Mouse (Mus musculus): ENCODE measurements around the gene Nfatc2. TPM values are rescaled to one million over a fixed set of nuclear protein-coding genes. Genes with fewer than 3 reads are reported as not detected.

Nfatc2 gene
- polyA plus RNA-seq, 1 experiment from 2014 or later, result 0.42 TPM

DNA sequence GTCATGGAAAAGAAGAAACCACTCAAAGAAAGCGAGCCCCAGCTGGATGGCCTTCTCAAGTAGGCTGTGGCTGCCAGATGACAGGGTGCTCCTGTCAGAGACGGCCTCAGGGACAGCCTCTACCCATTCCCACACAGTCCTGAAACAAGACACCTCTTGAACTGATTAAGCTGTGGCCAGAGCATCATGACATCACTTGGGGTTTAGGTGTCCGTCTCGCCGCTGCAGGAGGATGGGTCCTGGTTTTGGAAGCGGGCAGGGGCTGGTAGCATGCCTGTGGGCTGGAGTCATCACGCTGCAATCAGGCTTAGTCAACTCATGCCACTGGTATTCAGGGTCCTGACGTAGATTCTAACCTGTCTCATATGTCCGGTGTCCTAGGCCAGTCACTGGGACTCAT lies 142.9 kb downstream of the Nfatc2 start:
- 85% methylated on average over 9 of the region's 9 CpGs for WGBS
- Histone ChIP-seq H3K4me1 (replicated peaks) (peaks cover 28% of the 10 kb centered on the region), H3K4me3 (no peak overlapping the region), H3K27ac (no peak overlapping the region), H3K9me3 (no peaks in the 10 kb centered on the region), H3K27me3 (ENCODE audit: insufficient read depth, poor library complexity, severe bottlenecking) (no peaks in the 10 kb centered on the region), H3K36me3 (no peaks in the 10 kb centered on the region)
- DNase-seq (ENCODE audit: low spot score), result no peak

DNA sequence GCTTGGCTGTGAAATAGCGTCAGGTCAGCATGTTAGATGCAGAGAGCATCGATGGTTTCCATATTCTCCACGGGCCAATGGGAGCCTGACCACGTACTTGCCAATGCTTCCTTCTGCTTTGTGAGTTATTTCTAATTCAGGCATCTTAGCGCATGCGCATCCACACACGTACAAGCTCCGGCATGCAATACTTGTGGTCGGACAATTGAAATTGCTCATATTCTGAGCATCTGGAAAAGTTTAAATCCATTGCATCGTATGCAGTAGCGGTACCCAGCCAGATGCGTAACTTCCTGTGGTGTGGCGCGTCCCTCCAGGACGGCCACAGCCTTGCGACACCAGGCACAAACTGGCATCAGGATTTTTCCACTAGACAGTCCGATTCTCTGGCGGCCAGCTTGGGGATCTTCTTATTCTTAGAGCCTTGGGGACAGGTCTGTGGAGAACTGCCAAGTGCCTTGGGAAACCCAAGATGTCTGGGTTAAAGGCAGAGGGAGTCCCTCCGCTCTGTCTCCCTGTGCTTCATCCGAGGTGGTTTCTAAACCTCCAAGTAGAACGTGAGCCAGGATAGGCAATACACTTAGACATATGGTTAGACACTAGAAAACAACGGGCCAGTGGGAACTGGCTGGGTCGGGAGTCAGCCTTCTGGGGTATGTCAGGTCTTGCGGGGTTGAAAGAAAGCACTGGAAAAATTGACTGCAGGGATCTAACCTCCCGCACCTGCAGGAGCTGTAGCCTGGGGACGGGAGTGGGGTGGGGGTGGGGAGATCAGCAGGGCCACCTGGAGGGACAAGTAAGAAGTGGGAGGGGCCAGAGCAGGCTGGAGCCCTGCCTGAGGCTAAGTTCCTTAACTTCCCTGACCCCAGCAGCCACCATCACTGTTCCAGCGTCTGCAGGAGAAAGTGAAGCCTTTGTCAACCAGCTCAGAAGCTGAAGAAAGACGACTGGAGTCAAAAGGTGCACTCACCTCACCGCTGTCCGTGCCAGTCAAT lies 149.4 kb downstream of the Nfatc2 start:
- H3K4me1 ChIP-seq (replicated peaks), result peaks cover 19% of the 10 kb centered on the region
- no peak for DNase-seq (ENCODE audit: low spot score)
- WGBS, result 61% methylated on average over 30 of the region's 30 CpGs
- H3K9me3 ChIP-seq, result no peaks in the 10 kb centered on the region
- no peak overlapping the region for H3K27ac ChIP-seq
- H3K27me3 ChIP-seq (ENCODE audit: insufficient read depth, poor library complexity, severe bottlenecking), result no peaks in the 10 kb centered on the region
- no peak overlapping the region for H3K4me3 ChIP-seq
- no peaks in the 10 kb centered on the region for H3K36me3 ChIP-seq

DNA sequence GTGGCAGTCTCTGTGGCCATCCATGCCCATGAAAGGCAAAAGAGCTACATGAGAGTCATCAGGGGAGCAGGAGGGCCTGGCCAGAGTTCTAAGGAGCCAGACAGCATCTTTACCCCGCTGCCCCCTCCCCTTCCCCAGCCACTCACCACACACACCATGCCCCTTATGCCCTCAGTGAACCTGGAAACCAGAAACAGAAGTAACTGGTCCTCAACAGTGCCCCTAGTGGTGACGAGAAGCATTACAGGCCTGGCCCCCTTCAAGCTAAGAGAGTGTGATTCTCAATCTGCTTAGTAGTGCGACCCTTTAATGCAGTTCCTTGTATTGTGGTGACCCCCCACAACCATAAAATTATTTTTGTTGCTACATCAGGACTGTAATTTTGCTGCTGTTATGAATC lies 150.5 kb downstream of the Nfatc2 start:
- peak; percentile 69 for DNase-seq (ENCODE audit: low spot score)
- H3K36me3 ChIP-seq, result no peaks in the 10 kb centered on the region
- H3K9me3 ChIP-seq, result no peaks in the 10 kb centered on the region
- H3K27me3 ChIP-seq (ENCODE audit: insufficient read depth, poor library complexity, severe bottlenecking), result no peaks in the 10 kb centered on the region
- H3K27ac ChIP-seq, result no peak overlapping the region
- 19% methylated on average over 3 of the region's 3 CpGs for WGBS
- no peak overlapping the region for H3K4me3 ChIP-seq
- H3K4me1 ChIP-seq (replicated peaks), result peaks cover 19% of the 10 kb centered on the region

DNA sequence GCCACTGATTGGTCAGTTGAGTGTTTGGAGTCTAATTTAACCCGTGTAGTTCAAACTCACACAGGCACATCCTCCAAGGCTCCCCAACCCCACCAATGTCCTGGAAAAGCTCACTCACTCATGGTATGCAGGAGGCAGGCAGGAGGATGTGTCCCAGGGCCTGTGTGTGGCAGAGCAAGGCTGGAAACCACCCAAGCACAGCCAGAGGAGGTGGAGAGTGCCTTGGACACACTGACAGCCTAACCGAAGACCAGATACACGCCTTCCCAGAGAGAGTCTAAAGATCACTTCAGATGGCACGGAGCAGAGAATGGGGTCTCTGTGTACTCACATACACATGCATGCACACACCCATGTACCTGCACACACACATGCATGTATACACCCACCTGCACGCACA lies 153.4 kb downstream of the Nfatc2 start:
- no peaks in the 10 kb centered on the region for H3K27me3 ChIP-seq (ENCODE audit: insufficient read depth, poor library complexity, severe bottlenecking)
- H3K36me3 ChIP-seq, result no peaks in the 10 kb centered on the region
- WGBS, result 64% methylated on average over 5 of the region's 5 CpGs
- no peak overlapping the region for H3K4me3 ChIP-seq
- H3K4me1 ChIP-seq (replicated peaks), result peaks cover 24% of the 10 kb centered on the region
- H3K9me3 ChIP-seq, result no peaks in the 10 kb centered on the region
- no peak for DNase-seq (ENCODE audit: low spot score)
- H3K27ac ChIP-seq, result no peak overlapping the region

DNA sequence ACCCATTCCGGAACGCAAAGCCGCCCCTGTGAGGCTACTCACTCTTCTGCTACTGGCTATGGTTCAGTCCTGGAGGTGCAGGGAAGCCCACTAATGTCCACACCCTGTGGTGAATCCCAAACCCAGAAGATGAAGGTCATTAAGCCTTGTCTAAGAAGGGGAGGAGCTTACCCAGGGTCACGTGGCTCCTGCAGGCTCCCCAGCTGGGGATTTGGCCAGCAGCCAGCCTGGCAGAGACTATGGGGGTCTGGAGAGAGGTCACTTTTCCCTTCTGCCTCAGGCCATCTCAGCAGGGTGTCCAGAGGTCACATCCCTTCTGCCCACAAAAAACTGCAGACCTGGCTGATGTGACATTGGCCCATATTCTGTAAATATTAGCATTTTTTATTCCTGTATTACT lies 153.9 kb downstream of the Nfatc2 start:
- H3K36me3 ChIP-seq, result no peaks in the 10 kb centered on the region
- 30% methylated on average over 4 of the region's 4 CpGs for WGBS
- no peaks in the 10 kb centered on the region for H3K9me3 ChIP-seq
- peak; percentile 51 for DNase-seq (ENCODE audit: low spot score)
- H3K4me1 ChIP-seq (replicated peaks), result peaks cover 24% of the 10 kb centered on the region
- no peak overlapping the region for H3K4me3 ChIP-seq
- H3K27me3 ChIP-seq (ENCODE audit: insufficient read depth, poor library complexity, severe bottlenecking), result no peaks in the 10 kb centered on the region
- H3K27ac ChIP-seq, result no peak overlapping the region

DNA sequence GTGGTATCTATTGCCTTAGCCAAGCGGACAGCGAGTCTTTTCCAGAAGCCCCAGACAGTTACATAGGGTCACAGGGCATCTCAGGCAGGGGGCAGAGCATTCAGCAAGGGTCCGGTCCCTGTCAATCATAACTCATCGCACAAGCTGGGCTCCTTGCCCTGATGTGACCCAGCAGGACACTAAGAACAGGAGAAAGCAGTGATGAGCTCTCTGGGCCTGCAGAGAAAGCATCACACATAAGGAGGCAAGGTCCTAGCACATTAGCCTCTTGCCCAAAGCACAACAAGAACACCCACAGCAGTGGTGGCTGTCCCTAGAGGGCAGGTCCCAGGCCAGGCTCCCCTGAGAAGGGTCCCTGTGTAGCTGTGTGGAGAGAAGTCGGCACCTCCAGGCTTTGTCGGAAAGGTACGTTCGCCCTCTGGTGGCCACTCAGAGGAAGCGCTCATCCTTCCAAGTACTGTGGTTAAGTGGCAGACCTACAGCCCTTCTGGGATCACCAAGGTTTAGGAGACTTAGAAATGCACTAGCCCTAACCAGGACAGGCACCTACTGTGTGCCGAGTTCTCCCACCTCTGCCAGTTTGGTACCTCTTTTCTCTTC lies 156.1 kb downstream of the Nfatc2 start:
- Histone ChIP-seq H3K27me3 (ENCODE audit: insufficient read depth, poor library complexity, severe bottlenecking) (no peaks in the 10 kb centered on the region), H3K4me3 (no peak overlapping the region), H3K27ac (no peak overlapping the region), H3K4me1 (replicated peaks) (peaks cover 21% of the 10 kb centered on the region), H3K36me3 (no peaks in the 10 kb centered on the region), H3K9me3 (peaks cover 5% of the 10 kb centered on the region; the same call in 1 of the 2 replicates)
- DNase-seq (ENCODE audit: low spot score), result peak; percentile 71
- WGBS, result 31% methylated on average over 10 of the region's 10 CpGs

DNA sequence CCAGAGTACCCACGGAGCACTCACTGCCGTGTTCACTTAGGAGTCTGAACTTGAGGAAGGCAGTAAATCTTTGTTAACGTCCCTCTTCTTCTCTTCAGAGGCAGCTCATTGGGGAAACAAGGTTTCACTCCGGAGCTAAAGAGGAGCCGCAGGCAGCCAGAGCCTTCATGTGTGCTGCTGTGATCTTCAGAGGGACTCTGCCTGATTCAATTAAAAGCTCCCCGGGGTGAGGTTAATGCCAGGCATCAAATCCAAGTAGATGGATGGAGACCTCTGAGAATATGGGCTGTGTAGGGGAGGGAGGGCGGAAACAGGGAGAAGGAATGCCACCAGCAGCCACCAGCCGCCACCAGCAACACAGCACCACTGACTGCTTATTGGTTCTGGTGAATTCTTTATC lies 157.3 kb downstream of the Nfatc2 start:
- DNase-seq (ENCODE audit: low spot score), result no peak
- no peak overlapping the region for H3K27ac ChIP-seq
- 37% methylated on average over 8 of the region's 8 CpGs for WGBS
- no peak overlapping the region for H3K4me3 ChIP-seq
- no peaks in the 10 kb centered on the region for H3K27me3 ChIP-seq (ENCODE audit: insufficient read depth, poor library complexity, severe bottlenecking)
- peaks cover 27% of the 10 kb centered on the region for H3K4me1 ChIP-seq (replicated peaks)
- no peaks in the 10 kb centered on the region for H3K36me3 ChIP-seq
- peaks cover 7% of the 10 kb centered on the region; the same call in 1 of the 2 replicates for H3K9me3 ChIP-seq

DNA sequence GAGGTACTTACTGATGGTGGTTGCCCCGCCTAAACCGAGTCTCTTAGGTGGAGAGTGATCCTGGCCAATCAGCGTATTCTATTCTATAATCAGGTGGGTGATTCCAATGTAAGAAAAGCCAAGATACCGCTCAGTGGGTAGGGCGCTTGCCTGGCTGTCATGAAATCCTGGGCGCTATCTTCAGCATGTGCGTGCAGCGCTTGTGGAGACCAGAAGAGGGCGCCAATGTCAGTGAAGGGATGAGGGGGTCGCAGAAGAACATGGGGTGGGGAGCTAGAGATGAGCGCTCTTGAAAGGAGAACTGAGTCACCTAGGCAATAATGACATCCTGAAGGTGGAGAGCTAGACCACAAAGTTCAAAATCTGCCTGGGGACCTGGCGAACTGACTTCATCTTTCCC lies 160.0 kb downstream of the Nfatc2 start:
- no peak overlapping the region for H3K27ac ChIP-seq
- no peak for DNase-seq (ENCODE audit: low spot score)
- no peak overlapping the region for H3K4me3 ChIP-seq
- 94% methylated on average over 12 of the region's 12 CpGs for WGBS
- peaks cover 24% of the 10 kb centered on the region for H3K4me1 ChIP-seq (replicated peaks)
- no peaks in the 10 kb centered on the region for H3K27me3 ChIP-seq (ENCODE audit: insufficient read depth, poor library complexity, severe bottlenecking)
- peaks cover 7% of the 10 kb centered on the region; the same call in 1 of the 2 replicates for H3K9me3 ChIP-seq
- H3K36me3 ChIP-seq, result no peaks in the 10 kb centered on the region

DNA sequence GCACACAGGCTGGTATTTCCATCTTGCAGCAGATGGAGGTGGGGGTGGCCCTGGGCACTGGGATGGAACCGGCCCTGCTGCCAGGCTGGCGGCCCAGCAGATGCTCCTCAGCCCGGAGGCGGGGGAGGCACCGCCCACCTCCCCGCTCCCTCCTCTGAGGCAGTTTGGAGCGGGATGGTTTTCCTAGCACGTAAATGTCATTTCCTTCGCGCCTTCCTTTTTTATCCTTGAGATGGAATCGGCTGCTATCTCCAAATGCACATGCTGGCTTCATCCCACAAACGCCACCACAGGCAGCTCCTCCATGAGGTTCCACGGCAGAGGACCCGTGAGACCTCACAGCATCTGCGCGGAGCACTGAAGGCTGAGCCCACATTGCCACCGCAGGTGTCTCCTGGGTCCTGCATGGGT lies 160.5 kb downstream of the Nfatc2 start:
- H3K27ac ChIP-seq, result 0 out of 2 replicates have a peak overlapping the region, but pooled peaks have one; percentile 23
- no peaks in the 10 kb centered on the region for H3K27me3 ChIP-seq (ENCODE audit: insufficient read depth, poor library complexity, severe bottlenecking)
- peaks cover 7% of the 10 kb centered on the region; the same call in 1 of the 2 replicates for H3K9me3 ChIP-seq
- H3K36me3 ChIP-seq, result no peaks in the 10 kb centered on the region
- no peak for DNase-seq (ENCODE audit: low spot score)
- peaks cover 24% of the 10 kb centered on the region for H3K4me1 ChIP-seq (replicated peaks)
- WGBS, result 92% methylated on average over 17 of the region's 17 CpGs
- no peak overlapping the region for H3K4me3 ChIP-seq

DNA sequence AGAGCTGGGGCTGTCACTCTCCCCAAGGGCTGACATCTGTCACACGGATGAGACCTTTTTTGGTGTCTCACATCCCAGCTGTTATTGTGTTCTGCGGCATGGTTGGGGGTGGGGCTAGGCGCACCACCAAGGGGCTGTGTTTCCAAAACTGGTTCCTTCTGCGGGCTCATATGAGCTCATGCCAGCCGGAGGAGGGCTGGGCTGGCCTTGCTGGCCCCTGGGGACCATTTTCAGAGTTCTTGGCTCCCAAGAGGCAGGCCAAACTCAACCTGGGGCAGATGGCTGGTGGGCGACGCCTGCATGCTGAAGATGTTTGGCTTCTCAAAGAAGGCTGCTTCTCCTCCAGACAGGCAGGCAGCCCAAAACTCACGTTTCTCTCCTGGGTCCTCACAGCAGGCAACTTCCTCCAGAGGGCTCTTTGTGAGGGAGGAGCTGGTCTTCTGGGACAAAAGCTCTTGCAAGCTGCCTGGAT lies 162.4 kb downstream of the Nfatc2 start:
- Histone ChIP-seq H3K9me3 (peaks cover 7% of the 10 kb centered on the region; the same call in 1 of the 2 replicates), H3K4me1 (replicated peaks) (peaks cover 19% of the 10 kb centered on the region), H3K4me3 (no peak overlapping the region), H3K27ac (peak overlapping the region; percentile 30), H3K27me3 (ENCODE audit: insufficient read depth, poor library complexity, severe bottlenecking) (no peaks in the 10 kb centered on the region), H3K36me3 (no peaks in the 10 kb centered on the region)
- 40% methylated on average over 8 of the region's 8 CpGs for WGBS
- peak; percentile 12 for DNase-seq (ENCODE audit: low spot score)

DNA sequence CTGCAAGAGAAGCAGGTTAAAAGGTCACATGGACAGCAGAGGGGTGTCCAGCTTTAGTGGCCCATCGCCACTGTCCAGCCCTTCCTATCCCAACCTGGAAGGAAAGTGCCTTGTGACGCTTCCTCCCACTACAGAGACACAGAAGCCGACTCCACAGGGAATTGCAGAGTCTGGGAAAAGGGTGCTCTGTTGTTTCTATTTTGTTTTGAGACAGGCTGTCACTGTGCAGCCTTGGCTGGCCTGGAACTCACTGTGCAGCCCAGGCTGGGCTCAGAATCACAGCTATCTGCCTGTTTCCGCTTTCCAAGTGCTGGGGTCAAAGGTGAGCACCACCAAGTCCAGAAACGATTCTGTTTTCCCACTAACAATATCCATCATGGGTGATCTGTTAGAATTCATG lies 167.3 kb downstream of the Nfatc2 start:
- 79% methylated on average over 5 of the region's 5 CpGs for WGBS
- DNase-seq (ENCODE audit: low spot score), result no peak
- Histone ChIP-seq H3K27me3 (ENCODE audit: insufficient read depth, poor library complexity, severe bottlenecking) (no peaks in the 10 kb centered on the region), H3K4me1 (replicated peaks) (peaks cover 10% of the 10 kb centered on the region), H3K4me3 (no peak overlapping the region), H3K9me3 (no peaks in the 10 kb centered on the region), H3K36me3 (no peaks in the 10 kb centered on the region), H3K27ac (no peak overlapping the region)

DNA sequence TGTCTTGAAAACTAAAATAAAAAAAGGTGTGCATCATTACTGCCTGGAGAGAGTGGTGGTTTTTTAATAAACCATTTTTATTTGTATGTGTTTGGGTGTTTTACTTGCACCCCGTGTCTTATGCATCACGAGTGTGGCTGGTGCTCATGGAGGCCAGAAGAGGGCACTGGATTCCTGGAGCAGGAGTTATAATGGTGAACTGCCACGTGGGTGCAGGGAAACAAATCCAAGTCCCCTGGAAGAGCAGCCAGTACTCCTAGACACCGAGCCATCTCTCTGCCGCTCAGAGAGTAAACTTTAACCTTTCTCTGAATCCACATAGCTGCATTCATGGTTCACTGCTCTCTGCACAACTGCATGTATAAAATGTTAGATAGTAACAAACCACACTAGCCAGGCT lies 168.1 kb downstream of the Nfatc2 start:
- WGBS, result 68% methylated on average over 5 of the region's 5 CpGs
- no peaks in the 10 kb centered on the region for H3K9me3 ChIP-seq
- H3K27me3 ChIP-seq (ENCODE audit: insufficient read depth, poor library complexity, severe bottlenecking), result no peaks in the 10 kb centered on the region
- H3K4me3 ChIP-seq, result no peak overlapping the region
- DNase-seq (ENCODE audit: low spot score), result no peak
- no peak overlapping the region for H3K27ac ChIP-seq
- no peaks in the 10 kb centered on the region for H3K36me3 ChIP-seq
- H3K4me1 ChIP-seq (replicated peaks), result peaks cover 2% of the 10 kb centered on the region

DNA sequence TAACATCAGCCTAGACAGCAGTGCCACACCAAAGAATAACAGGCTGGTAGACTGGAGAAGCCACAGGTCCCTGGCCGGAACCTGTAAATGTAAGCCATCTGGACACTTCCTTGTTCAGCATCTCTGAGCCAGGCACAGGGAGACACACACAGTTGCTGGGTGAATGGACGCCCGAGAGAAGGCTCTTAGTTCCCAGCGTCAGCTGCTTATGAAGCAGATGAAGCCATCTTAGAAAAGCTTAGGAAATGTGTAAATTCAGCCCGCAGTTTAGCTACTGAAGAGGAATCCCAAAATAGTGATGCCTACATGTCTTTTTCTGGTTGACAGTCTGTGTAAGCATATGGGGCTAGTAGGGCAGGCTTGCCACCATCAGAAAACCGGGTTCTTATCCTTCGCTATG lies 169.1 kb downstream of the Nfatc2 start:
- Histone ChIP-seq H3K9me3 (no peaks in the 10 kb centered on the region), H3K4me3 (no peak overlapping the region), H3K36me3 (no peaks in the 10 kb centered on the region), H3K4me1 (replicated peaks) (no peaks in the 10 kb centered on the region; the same call in 1 of the 2 replicates), H3K27me3 (ENCODE audit: insufficient read depth, poor library complexity, severe bottlenecking) (no peaks in the 10 kb centered on the region), H3K27ac (no peak overlapping the region)
- WGBS, result 89% methylated on average over 7 of the region's 7 CpGs
- DNase-seq (ENCODE audit: low spot score), result no peak

Data from hindbrain, embryonic 10.5 days (tissue).